Mouse (Mus musculus) right cerebral cortex, postnatal 4 days (tissue): ENCODE results near the gene Smagp.

Source experiments
- DNase-seq: peaks from one replicate; pipeline ENCODE4 v3.0.0-alpha.2; 2022

Smagp gene

GRCm38 (mm10) chr15:100665411-100666218, 28.9 kb upstream of the Smagp start:
- no peak for DNase-seq

GRCm38 (mm10) chr15:100664813-100665274, 28.1 kb upstream of the Smagp start:
- DNase-seq, result no peak

GRCm38 (mm10) chr15:100660805-100661204, 24.1 kb upstream of the Smagp start:
- DNase-seq, result no peak

- DNase-seq, result no peak
Measured at GRCm38 (mm10) chr15:100660306-100660705, 23.6 kb upstream of the Smagp start.

- no peak for DNase-seq
Measured at GRCm38 (mm10) chr15:100655201-100655600, 18.5 kb upstream of the Smagp start.

GRCm38 (mm10) chr15:100654271-100654670, 17.5 kb upstream of the Smagp start:
- DNase-seq, result no peak

- no peak for DNase-seq
Measured at GRCm38 (mm10) chr15:100651610-100652009, 14.9 kb upstream of the Smagp start.

- no peak for DNase-seq
Measured at GRCm38 (mm10) chr15:100650111-100650510, 13.4 kb upstream of the Smagp start.

- DNase-seq, result no peak
Measured at GRCm38 (mm10) chr15:100646161-100646560, 9.4 kb upstream of the Smagp start.

- DNase-seq, result no peak
Measured at GRCm38 (mm10) chr15:100642451-100642850, 5.7 kb upstream of the Smagp start.

GRCm38 (mm10) chr15:100641226-100641810, 4.6 kb upstream of the Smagp start:
- DNase-seq, result no peak

GRCm38 (mm10) chr15:100639972-100640750, 3.4 kb upstream of the Smagp start:
- DNase-seq, result no peak

- no peak for DNase-seq
Measured at GRCm38 (mm10) chr15:100637661-100638060, 921 bp upstream of the Smagp start.

- DNase-seq, result no peak
Measured at GRCm38 (mm10) chr15:100635851-100636645, 692 bp downstream of the Smagp start.

- no peak for DNase-seq
Measured at GRCm38 (mm10) chr15:100635239-100635638, 1.5 kb downstream of the Smagp start.

GRCm38 (mm10) chr15:100633341-100633740, 3.4 kb downstream of the Smagp start:
- DNase-seq, result no peak

- DNase-seq, result no peak
Measured at GRCm38 (mm10) chr15:100632323-100632722, 4.4 kb downstream of the Smagp start.

- DNase-seq, result no peak
Measured at GRCm38 (mm10) chr15:100631454-100632170, 5.1 kb downstream of the Smagp start.

GRCm38 (mm10) chr15:100630126-100630525, 6.6 kb downstream of the Smagp start:
- DNase-seq, result no peak

GRCm38 (mm10) chr15:100628797-100629196, 7.9 kb downstream of the Smagp start:
- no peak for DNase-seq

GRCm38 (mm10) chr15:100627774-100628370, 8.9 kb downstream of the Smagp start:
- no peak for DNase-seq

- no peak for DNase-seq
Measured at GRCm38 (mm10) chr15:100627287-100627686, 9.5 kb downstream of the Smagp start.
